Mouse (Mus musculus): ENCODE results near the gene Spint1. TPM values are rescaled to one million over a fixed set of nuclear protein-coding genes. Genes with fewer than 3 reads are reported as not detected.

Gene Spint1
- polyA plus RNA-seq, 1 experiment from 2014 or later = 2.1 TPM

DNA sequence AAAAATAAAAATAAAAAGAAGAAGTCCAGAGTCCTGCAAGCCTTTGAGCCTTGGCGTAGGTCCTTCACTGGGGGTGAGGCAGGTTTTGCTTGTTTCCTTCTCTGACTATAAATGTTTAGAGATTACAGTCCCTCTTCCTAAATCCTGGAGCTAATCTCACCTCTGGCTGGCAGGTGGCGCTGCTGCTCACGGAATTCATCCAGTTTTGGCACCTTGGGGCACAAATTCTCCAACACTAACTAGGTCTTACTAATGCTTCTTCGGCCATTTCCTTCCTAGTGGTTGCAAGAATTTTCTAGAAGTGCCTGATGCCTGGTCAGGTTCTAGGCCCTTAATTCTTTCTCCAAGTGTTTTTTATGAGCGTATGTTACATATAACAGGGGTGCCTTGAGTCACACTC, 61.2 kb downstream of the Spint1 start:
- Histone ChIP-seq H3K9me3 (no peaks in the 10 kb centered on the region), H3K4me1 (peaks cover 22% of the 10 kb centered on the region), H3K36me3 (replicated peaks) (peaks cover 57% of the 10 kb centered on the region), H3K4me3 (replicated peaks) (no peak overlapping the region), H3K9ac (no peak overlapping the region), H3K27me3 (no peaks in the 10 kb centered on the region), H3K27ac (no peak overlapping the region), H3K4me2 (no peak overlapping the region)
- no peak for ATAC-seq (ENCODE audit: low FRiP score)
- WGBS = 53% methylated on average over 5 of the region's 5 CpGs

DNA sequence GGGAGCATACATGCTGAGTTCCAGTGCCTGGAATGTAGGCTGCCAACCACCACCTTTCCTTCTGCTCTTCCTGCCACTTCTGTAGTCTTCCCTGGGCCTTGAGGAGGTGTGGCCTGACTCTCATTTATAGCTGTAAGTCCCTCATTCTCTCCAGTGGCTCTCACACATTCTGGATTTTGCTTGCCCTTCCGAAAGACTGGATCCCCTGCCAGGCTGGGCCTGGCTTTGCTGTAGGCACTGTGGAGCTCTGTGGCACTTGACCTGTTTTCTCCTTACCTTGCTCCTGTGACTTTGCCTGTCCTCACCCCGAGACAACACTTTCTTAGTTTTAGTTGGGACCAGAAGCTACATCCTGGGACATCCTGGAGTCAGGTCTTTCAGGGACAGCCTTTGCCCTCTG, 61.7 kb downstream of the Spint1 start:
- Histone ChIP-seq H3K9me3 (no peaks in the 10 kb centered on the region), H3K4me2 (no peak overlapping the region), H3K4me1 (peaks cover 22% of the 10 kb centered on the region), H3K27me3 (no peaks in the 10 kb centered on the region), H3K27ac (no peak overlapping the region), H3K9ac (no peak overlapping the region), H3K4me3 (replicated peaks) (no peak overlapping the region), H3K36me3 (replicated peaks) (peaks cover 51% of the 10 kb centered on the region)
- ATAC-seq (ENCODE audit: low FRiP score) = no peak
- 90% methylated on average over 2 of the region's 2 CpGs for WGBS

Other genes with a start within 250 kb of the Spint1 start
- gene Ccdc32, start 208.0 kb upstream of the Spint1 start, polyA plus RNA-seq (2016; fragmentation: Nextera tagmentation; extraction: Ambion mirVana) = 25.3 and 26.4 TPM in 2 replicates
- gene Rpusd2, start 202.6 kb upstream of the Spint1 start, polyA plus RNA-seq (2016; fragmentation: Nextera tagmentation; extraction: Ambion mirVana) = 7.0 and 7.7 TPM in 2 replicates
- gene Knl1, start 190.2 kb upstream of the Spint1 start, polyA plus RNA-seq (2016; fragmentation: Nextera tagmentation; extraction: Ambion mirVana) = 71.0 and 84.4 TPM in 2 replicates
- gene Rad51, start 124.6 kb upstream of the Spint1 start, polyA plus RNA-seq (2016; fragmentation: Nextera tagmentation; extraction: Ambion mirVana) = 66.5 and 67.6 TPM in 2 replicates
- 43.6 and 48.7 TPM in 2 replicates for gene Rmdn3, start 80.3 kb upstream of the Spint1 start, polyA plus RNA-seq (2016; fragmentation: Nextera tagmentation; extraction: Ambion mirVana)
- gene Gchfr, start 69.6 kb upstream of the Spint1 start, polyA plus RNA-seq (2016; fragmentation: Nextera tagmentation; extraction: Ambion mirVana) = 2.2 and 2.3 TPM in 2 replicates
- gene Gm14137, start 62.9 kb upstream of the Spint1 start, polyA plus RNA-seq (2016; fragmentation: Nextera tagmentation; extraction: Ambion mirVana) = 1.0 and 1.5 TPM in 2 replicates
- gene Zfyve19, start 28.7 kb upstream of the Spint1 start, polyA plus RNA-seq (2016; fragmentation: Nextera tagmentation; extraction: Ambion mirVana) = 45.9 and 51.1 TPM in 2 replicates
- gene Dnajc17, start 28.6 kb upstream of the Spint1 start, polyA plus RNA-seq (2016; fragmentation: Nextera tagmentation; extraction: Ambion mirVana) = 26.0 and 26.7 TPM in 2 replicates
- gene Ppp1r14d, start 7.5 kb upstream of the Spint1 start, polyA plus RNA-seq (2016; fragmentation: Nextera tagmentation; extraction: Ambion mirVana) = not detected in 2 replicates
- 3.7 and 3.9 TPM in 2 replicates for gene Rhov, start 33.9 kb downstream of the Spint1 start, polyA plus RNA-seq (2016; fragmentation: Nextera tagmentation; extraction: Ambion mirVana)
- 25.5 and 27.4 TPM in 2 replicates for gene Vps18, start 51.4 kb downstream of the Spint1 start, polyA plus RNA-seq (2016; fragmentation: Nextera tagmentation; extraction: Ambion mirVana)
- 3.5 and 3.8 TPM in 2 replicates for gene Dll4, start 88.4 kb downstream of the Spint1 start, polyA plus RNA-seq (2016; fragmentation: Nextera tagmentation; extraction: Ambion mirVana)
- gene Chac1, start 113.9 kb downstream of the Spint1 start, polyA plus RNA-seq (2016; fragmentation: Nextera tagmentation; extraction: Ambion mirVana) = 2.4 and 2.7 TPM in 2 replicates
- 4.5 and 5.2 TPM in 2 replicates for gene Ino80, start 240.3 kb downstream of the Spint1 start, polyA plus RNA-seq (2016; fragmentation: Nextera tagmentation; extraction: Ambion mirVana)

Measured in forebrain, embryonic 12.5 days (tissue).